Mouse (Mus musculus) CH12.LX (cell line): ENCODE measurements around the gene Lyve1. TPM values are rescaled to one million over a fixed set of nuclear protein-coding genes. Genes with fewer than 3 reads are reported as not detected.

Source experiments
- DNase-seq: peaks from one replicate; pipeline ENCODE4 v3.0.0-alpha.2; 2013; ENCODE audit errors: extremely low read depth
- H3K27ac ChIP-seq: 2 replicates; pipeline ENCODE4 v1.5.1; 2012; ENCODE audit warnings: low read depth, mild to moderate bottlenecking, control low read depth, moderate library complexity; ENCODE audit not compliant: insufficient read depth
- H3K27me3 ChIP-seq: replicated peaks from 2 replicates; pipeline ENCODE3; 2012; ENCODE audit warnings: inconsistent platforms
- H3K36me3 ChIP-seq, 2 experiments: replicated peaks in 1 of 2; 2 replicates each; pipeline versions ENCODE3 to v1.6.1; 2012; ENCODE audit warnings: inconsistent platforms in 1 of 2, low read length in 1 of 2, mild to moderate bottlenecking in 1 of 2, mixed read lengths in 1 of 2, moderate library complexity in 1 of 2; ENCODE audit not compliant: control insufficient read depth in 1 of 2, insufficient read depth in 1 of 2
- H3K4me1 ChIP-seq, 2 experiments: 2 replicates each; pipeline ENCODE4 v1.6.1; 2012; ENCODE audit warnings: inconsistent platforms in 1 of 2, moderate library complexity in 1 of 2; ENCODE audit not compliant: insufficient read depth in 2 of 2, control insufficient read depth in 1 of 2
- H3K4me2 ChIP-seq: 2 replicates; pipeline ENCODE4 v1.6.1; 2012; ENCODE audit warnings: low read depth, mild to moderate bottlenecking, control low read depth; ENCODE audit not compliant: poor library complexity, insufficient read depth, severe bottlenecking
- H3K4me3 ChIP-seq, 3 experiments: fragments of 150-350 bp in 1 of 3; sonication (generic) in 1 of 3; replicated peaks in 1 of 3; 2 replicates each; pipeline versions ENCODE3 to v1.5.1; 2011 to 2012; ENCODE audit warnings: low read depth in 2 of 3, low read length in 2 of 3, mild to moderate bottlenecking in 2 of 3, moderate library complexity in 2 of 3, control low read depth in 1 of 3, improper control_type of control experiment in 1 of 3, inconsistent platforms in 1 of 3, mixed read lengths in 1 of 3; ENCODE audit not compliant: poor library complexity in 1 of 3
- H3K79me2 ChIP-seq: replicated peaks from 2 replicates; pipeline ENCODE4 v1.6.1; 2012; ENCODE audit warnings: mild to moderate bottlenecking, moderate library complexity; ENCODE audit not compliant: control insufficient read depth, poor library complexity, insufficient read depth, severe bottlenecking; ENCODE audit errors: extremely low read depth
- H3K9ac ChIP-seq: 2 replicates; pipeline ENCODE4 v1.6.1; 2012; ENCODE audit warnings: low read depth, mild to moderate bottlenecking, control low read depth, moderate library complexity; ENCODE audit not compliant: insufficient read depth
- H3K9me3 ChIP-seq: replicated peaks from 2 replicates; pipeline ENCODE3; 2012; ENCODE audit warnings: low read length, inconsistent platforms, mixed read lengths
- CHD1 ChIP-seq: IDR thresholded peaks from 2 replicates; pipeline ENCODE4 v1.6.1; 2012; ENCODE audit warnings: low read depth, low read length, improper control_type of control experiment, inconsistent platforms
- E2F4 ChIP-seq: IDR thresholded peaks from 2 replicates; pipeline ENCODE4 v1.6.1; 2011; ENCODE audit warnings: low read depth, low read length, improper control_type of control experiment; ENCODE audit not compliant: insufficient replicate concordance
- ELF1 ChIP-seq: IDR thresholded peaks from 2 replicates; pipeline ENCODE4 v1.6.1; 2014; ENCODE audit warnings: low read depth, mild to moderate bottlenecking, inconsistent platforms, low read length, improper control_type of control experiment
- ETS1 ChIP-seq: conservative IDR thresholded peaks from 2 replicates; pipeline ENCODE4 v1.6.1; 2012; ENCODE audit warnings: low read depth, mild to moderate bottlenecking, inconsistent platforms, low read length, improper control_type of control experiment, moderate library complexity
- HCFC1 ChIP-seq: IDR thresholded peaks from 2 replicates; pipeline ENCODE4 v1.6.1; 2012; ENCODE audit warnings: low read depth, mild to moderate bottlenecking, inconsistent platforms, low read length, improper control_type of control experiment
- JUN ChIP-seq: IDR thresholded peaks from 2 replicates; pipeline ENCODE4 v1.6.1; 2011; ENCODE audit warnings: low read depth, mild to moderate bottlenecking, low read length, improper control_type of control experiment, moderate library complexity; ENCODE audit not compliant: insufficient read depth
- JUND ChIP-seq: conservative IDR thresholded peaks from 2 replicates; pipeline ENCODE4 v1.6.1; 2011; ENCODE audit warnings: low read depth, low read length, improper control_type of control experiment
- KAT2A ChIP-seq: IDR thresholded peaks from 2 replicates; pipeline ENCODE4 v1.6.1; 2012; ENCODE audit warnings: low read length, improper control_type of control experiment, inconsistent platforms; ENCODE audit not compliant: insufficient replicate concordance
- MAX ChIP-seq: IDR thresholded peaks from 2 replicates; pipeline ENCODE4 v1.6.1; 2011; ENCODE audit warnings: low read length, improper control_type of control experiment
- MAZ ChIP-seq: IDR thresholded peaks from 2 replicates; pipeline ENCODE4 v1.6.1; 2012; ENCODE audit warnings: low read depth, mild to moderate bottlenecking, inconsistent platforms, low read length, improper control_type of control experiment, moderate library complexity
- MXI1 ChIP-seq: IDR thresholded peaks from 2 replicates; pipeline ENCODE4 v1.6.1; 2011; ENCODE audit warnings: mild to moderate bottlenecking, low read depth, low read length, improper control_type of control experiment
- MYC ChIP-seq: IDR thresholded peaks from 2 replicates; pipeline ENCODE4 v1.6.1; 2011; ENCODE audit warnings: low read depth, mild to moderate bottlenecking, improper control_type of control experiment, low read length
- NELFE ChIP-seq: IDR thresholded peaks from 2 replicates; pipeline ENCODE4 v1.6.1; 2011; ENCODE audit warnings: low read depth, low read length, improper control_type of control experiment
- NRF1 ChIP-seq: IDR thresholded peaks from 2 replicates; pipeline ENCODE4 v1.6.1; 2014; ENCODE audit warnings: low read depth, mild to moderate bottlenecking, inconsistent platforms, low read length, improper control_type of control experiment, moderate library complexity
- PAX5 ChIP-seq: IDR thresholded peaks from 2 replicates; pipeline ENCODE4 v1.6.1; 2012; ENCODE audit warnings: low read length, inconsistent platforms, mixed read lengths
- POLR2AphosphoS2 ChIP-seq: IDR thresholded peaks from 2 replicates; pipeline ENCODE4 v1.6.1; 2011; ENCODE audit warnings: low read depth, low read length, improper control_type of control experiment
- RAD21 ChIP-seq: IDR thresholded peaks from 2 replicates; pipeline ENCODE4 v1.6.1; 2011; ENCODE audit warnings: low read depth, mild to moderate bottlenecking, low read length, improper control_type of control experiment, moderate library complexity
- SIN3A ChIP-seq: IDR thresholded peaks from 2 replicates; pipeline ENCODE4 v1.6.1; 2012; ENCODE audit warnings: low read length, improper control_type of control experiment, inconsistent platforms
- TBP ChIP-seq: conservative IDR thresholded peaks from 2 replicates; pipeline ENCODE4 v1.6.1; 2011; ENCODE audit warnings: low read depth, low read length, improper control_type of control experiment
- TCF12 ChIP-seq: IDR thresholded peaks from 2 replicates; pipeline ENCODE4 v1.6.1; 2014; ENCODE audit warnings: low read depth, mild to moderate bottlenecking, inconsistent platforms, low read length, improper control_type of control experiment
- UBTF ChIP-seq: IDR thresholded peaks from 2 replicates; pipeline ENCODE4 v1.6.1; 2012; ENCODE audit warnings: low read depth, mild to moderate bottlenecking, inconsistent platforms, low read length, improper control_type of control experiment, moderate library complexity
- USF2 ChIP-seq: conservative IDR thresholded peaks from 2 replicates; pipeline ENCODE4 v1.6.1; 2011; ENCODE audit warnings: low read depth, low read length, improper control_type of control experiment
- ZC3H11A ChIP-seq: IDR thresholded peaks from 2 replicates; pipeline ENCODE4 v1.6.1; 2012; ENCODE audit warnings: low read depth, mild to moderate bottlenecking, inconsistent platforms, low read length, improper control_type of control experiment
- ZKSCAN1 ChIP-seq: IDR thresholded peaks from 2 replicates; pipeline ENCODE4 v1.6.1; 2012; ENCODE audit warnings: low read depth, inconsistent platforms, low read length, improper control_type of control experiment, borderline replicate concordance
- ZMIZ1 ChIP-seq: IDR thresholded peaks from 2 replicates; pipeline ENCODE4 v1.6.1; 2012; ENCODE audit warnings: low read depth, mild to moderate bottlenecking, inconsistent platforms, low read length, improper control_type of control experiment
- ZNF384 ChIP-seq: IDR thresholded peaks from 2 replicates; pipeline ENCODE4 v1.6.1; 2012; ENCODE audit warnings: low read depth, low read length, improper control_type of control experiment, inconsistent platforms
- dilution Hi-C: fragments of 300-500 bp; cut with MboI; formaldehyde crosslinking; loops from 2 replicates; pipeline ENCODE4 v1.14.3; 2020; ENCODE audit warnings: low sequenced_read_pairs; ENCODE audit not compliant: extremely low pct_unique_long_range_greater_than_20kb, extremely low pct_ligation_motif_present
- in situ Hi-C: fragments of 300-500 bp; cut with MboI; formaldehyde crosslinking; loops from 3 replicates; pipeline ENCODE4 v1.14.3; 2019; ENCODE audit warnings: low sequenced_read_pairs, low pct_ligation_motif_present, low pct_unique_long_range_greater_than_20kb, mixed read lengths
- polyA plus RNA-seq: library from polyadenylated mRNA; unstranded; fragments of >175 nt; gene quantifications from 2 replicates; pipeline ENCODE4 v1.2.1, GENCODE M21; 2012; ENCODE audit warnings: low read depth; ENCODE audit not compliant: insufficient read length
- total RNA-seq, 2 experiments: library from RNA; depleted of rRNA; stranded (reverse); fragments of 300-350 nt in 1 of 2; fragments of >200 nt in 1 of 2; gene quantifications; 2 replicates each; pipeline ENCODE4 v1.2.3; 2012 to 2014

The Lyve1 gene
- total and polyA plus RNA-seq, 3 experiments, result not detected

DNA sequence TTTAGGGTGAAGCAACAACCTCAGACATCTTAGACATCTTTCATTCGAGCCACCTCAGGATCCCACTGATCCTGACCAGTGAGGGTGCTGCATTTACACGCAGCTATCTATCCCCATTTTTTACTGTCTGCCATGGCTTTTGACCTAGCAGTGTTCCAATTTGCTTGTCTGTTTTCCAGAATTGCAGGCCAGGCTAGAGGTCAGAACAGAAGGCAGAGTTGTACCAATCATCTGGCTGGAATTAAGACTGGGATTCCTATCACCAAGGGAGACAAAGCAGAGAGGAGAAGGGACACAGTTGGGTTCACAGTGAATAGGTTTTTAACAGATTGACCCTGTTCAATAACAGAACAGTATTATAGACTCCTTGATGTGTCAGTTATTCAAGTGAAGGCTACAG, 43.5 kb upstream of the Lyve1 start:
- peaks cover 0 to 12% of the 10 kb centered on the region in 2 experiments; a peak in 2 of 4 replicates for H3K4me1 ChIP-seq
- dilution Hi-C loops, result no loop called here

DNA sequence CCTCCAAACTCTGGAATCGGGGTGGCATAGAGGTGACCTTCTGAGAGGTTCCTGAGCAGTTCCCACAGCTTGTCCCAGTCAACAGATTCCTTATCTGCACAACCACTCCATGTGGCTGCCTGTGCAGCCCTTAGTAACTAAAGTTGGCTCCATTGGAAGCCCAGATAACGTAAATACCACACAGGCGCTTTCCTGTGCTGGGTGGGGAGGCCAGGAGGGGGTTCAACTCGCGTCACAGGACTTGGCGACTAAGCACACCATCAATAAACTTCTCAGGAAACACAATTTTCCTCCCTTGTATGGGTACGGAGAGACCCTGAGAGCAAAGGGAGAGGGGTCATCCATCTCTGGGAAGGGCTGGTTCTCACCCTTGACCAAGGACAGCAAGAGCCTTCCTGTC, 40.2 kb upstream of the Lyve1 start:
- H3K9me3 ChIP-seq, result no peaks in the 10 kb centered on the region
- TF ChIP-seq PAX5 (no peak), POLR2AphosphoS2 (no peak), MAX (no peak), UBTF (no peak), ZNF384 (no peak), RAD21 (no peak), ZC3H11A (no peak), ETS1 (no peak), E2F4 (no peak), MAZ (no peak)
- H3K27me3 ChIP-seq, result no peaks in the 10 kb centered on the region
- peaks cover 0 to 5% of the 10 kb centered on the region in 2 experiments; a peak in 2 of 4 replicates for H3K4me1 ChIP-seq
- H3K79me2 ChIP-seq, result no peaks in the 10 kb centered on the region
- dilution Hi-C loops (no loop called here), in situ Hi-C loops (no loop called here)
- no peaks in the 10 kb centered on the region for H3K36me3 ChIP-seq
- no peak overlapping the region for H3K27ac ChIP-seq
- H3K9ac ChIP-seq, result no peak overlapping the region
- no peak overlapping the region for H3K4me3 ChIP-seq
- DNase-seq, result no peak
- H3K4me2 ChIP-seq, result no peak overlapping the region

More for the DNA sequence above, 43.5 kb upstream of the Lyve1 start:
- no peak overlapping the region for H3K4me2 ChIP-seq
- no peaks in the 10 kb centered on the region for H3K9me3 ChIP-seq
- no peaks in the 10 kb centered on the region for H3K79me2 ChIP-seq
- TF ChIP-seq ETS1, result no peak
- no peak for TF ChIP-seq USF2
- no peak for TF ChIP-seq MYC
- no peak for TF ChIP-seq MXI1
- TF ChIP-seq CHD1, result no peak
- no peak for TF ChIP-seq ELF1
- no peak for TF ChIP-seq TBP
- no peak for TF ChIP-seq ZKSCAN1
- no peak for TF ChIP-seq HCFC1
- TF ChIP-seq JUND, result no peak
- no peak for TF ChIP-seq JUN
- no peak for TF ChIP-seq SIN3A
- TF ChIP-seq POLR2AphosphoS2, result no peak
- TF ChIP-seq NELFE, result no peak
- no peak for TF ChIP-seq NRF1
- TF ChIP-seq ZC3H11A, result no peak
- TF ChIP-seq KAT2A, result no peak
- TF ChIP-seq ZMIZ1, result no peak
- TF ChIP-seq TCF12, result no peak
- TF ChIP-seq, all 38 proteins: peak for 0
- in situ Hi-C loops, result no loop called here
- Histone ChIP-seq H3K4me3 (no peak overlapping the region), H3K9ac (no peak overlapping the region), H3K27me3 (no peaks in the 10 kb centered on the region), H3K36me3 (no peaks in the 10 kb centered on the region), H3K27ac (no peak overlapping the region)
- DNase-seq, result no peak
